Mouse (Mus musculus): Measurements from ENCODE around the gene Themis.

GRCm38 (mm10) chr10:28776777-28777402 lies 108.7 kb downstream of the Themis start:
- TF ChIP-seq POLR2A (IDR thresholded peaks at IDR 0.05; ENCODE audit: low read depth, low read length) (no peak), CTCF (conservative IDR thresholded peaks at IDR 0.05; ENCODE audit: insufficient read depth, insufficient read length, low read depth, low read length) (no peak)

All from kidney, adult 2 months (tissue).